ENCODE assay signal across 27 mouse cellular contexts in the genomic region with DNA sequence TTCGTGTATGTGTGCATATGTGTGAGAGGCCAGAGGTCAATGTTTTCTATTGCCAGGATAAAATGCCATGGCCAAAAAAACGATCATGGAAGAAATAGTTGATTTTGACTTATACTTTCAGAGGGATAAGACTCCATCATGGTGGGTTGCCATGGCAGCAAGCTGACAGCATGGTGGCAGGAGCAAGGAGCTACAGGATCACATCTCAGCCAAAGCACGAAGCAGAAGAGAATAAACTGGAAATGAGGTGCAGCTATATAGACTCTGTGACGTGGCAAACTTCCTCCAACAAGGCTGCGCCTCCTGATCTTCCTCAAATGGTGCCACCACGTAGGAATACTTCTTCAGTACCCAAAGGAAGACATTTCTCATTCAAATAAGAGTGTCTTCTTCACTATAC.
"Had no signal": no experiment of that assay in that cellular context is flagged by ENCODE, and none has a peak within 500 bp of the region (broad histone marks: within the 10 kb centered on the region; RNA-seq: fewer than 3 reads in every experiment).

No protein-coding gene starts in this region.

- DNase-seq: cerebellum, adult 2 months; cerebellum, adult 8-10 months; cerebellum, adult 9-10 months; cerebellum, adult 9-11 months; cerebellum, postnatal 10 days; cerebellum, postnatal 14 days; cerebellum, postnatal 25 days; cerebellum, postnatal 36 days; embryo, embryonic 11 days; gastrocnemius, adult 2 months; gastrocnemius, postnatal 10 days; gastrocnemius, postnatal 14 days; gastrocnemius, postnatal 25 days; gastrocnemius, postnatal 36 days; heart, adult 18-20 months; heart, adult 2 months had no signal

- H3K4me3 ChIP-seq: embryonic facial prominence, embryonic 10.5 days; embryonic facial prominence, embryonic 12.5 days; embryonic facial prominence, embryonic 13.5 days; embryonic facial prominence, embryonic 15.5 days; erythroblast, embryonic 14.5 days; forebrain, embryonic 12.5 days; forebrain, embryonic 13.5 days; forebrain, embryonic 15.5 days; gastrocnemius, adult 2 months; heart, adult 2 months had no signal

- H3K27ac ChIP-seq: embryonic facial prominence, embryonic 10.5 days; embryonic facial prominence, embryonic 12.5 days; embryonic facial prominence, embryonic 13.5 days; embryonic facial prominence, embryonic 15.5 days; forebrain, embryonic 12.5 days; forebrain, embryonic 13.5 days; forebrain, embryonic 15.5 days; gastrocnemius, adult 2 months; heart, adult 2 months had no signal

- H3K9me3 ChIP-seq: embryonic facial prominence, embryonic 10.5 days; embryonic facial prominence, embryonic 12.5 days; embryonic facial prominence, embryonic 13.5 days; embryonic facial prominence, embryonic 15.5 days; forebrain, embryonic 12.5 days; forebrain, embryonic 13.5 days; forebrain, embryonic 15.5 days had no signal

- H3K36me3 ChIP-seq: embryonic facial prominence, embryonic 10.5 days; embryonic facial prominence, embryonic 12.5 days; embryonic facial prominence, embryonic 13.5 days; embryonic facial prominence, embryonic 15.5 days; forebrain, embryonic 12.5 days; forebrain, embryonic 15.5 days had no signal

- H3K27me3 ChIP-seq: embryonic facial prominence, embryonic 12.5 days; embryonic facial prominence, embryonic 13.5 days; embryonic facial prominence, embryonic 15.5 days; forebrain, embryonic 12.5 days; forebrain, embryonic 13.5 days; forebrain, embryonic 15.5 days had no signal

- ATAC-seq: forebrain, embryonic 13.5 days; forebrain, embryonic 14.5 days; forebrain, embryonic 15.5 days; forebrain, embryonic 16.5 days had no signal

- H3K9ac ChIP-seq: embryonic facial prominence, embryonic 12.5 days; embryonic facial prominence, embryonic 13.5 days; embryonic facial prominence, embryonic 15.5 days; forebrain, embryonic 12.5 days; forebrain, embryonic 13.5 days; forebrain, embryonic 15.5 days had no signal

- H3K4me2 ChIP-seq: embryonic facial prominence, embryonic 12.5 days; embryonic facial prominence, embryonic 13.5 days; embryonic facial prominence, embryonic 15.5 days; forebrain, embryonic 12.5 days; forebrain, embryonic 13.5 days; forebrain, embryonic 15.5 days; heart, embryonic 11.5 days had no signal

- H3K4me1 ChIP-seq: embryonic facial prominence, embryonic 10.5 days; embryonic facial prominence, embryonic 12.5 days; embryonic facial prominence, embryonic 13.5 days; embryonic facial prominence, embryonic 15.5 days; forebrain, embryonic 12.5 days; forebrain, embryonic 13.5 days; forebrain, embryonic 15.5 days had no signal
